Mouse (Mus musculus): ENCODE data around the gene Ascc1.

Ascc1 gene

GRCm38 (mm10) chr10:60023751-60024150 lies 21.1 kb downstream of the Ascc1 start:
- no peak for DNase-seq

- no peak for DNase-seq
Observed at GRCm38 (mm10) chr10:60026759-60027395, 24.3 kb downstream of the Ascc1 start.

GRCm38 (mm10) chr10:60027619-60028084 lies 25.0 kb downstream of the Ascc1 start:
- DNase-seq, result no peak

GRCm38 (mm10) chr10:60028181-60028580 lies 25.6 kb downstream of the Ascc1 start:
- no peak for DNase-seq

- DNase-seq, result no peak
Observed at GRCm38 (mm10) chr10:60028979-60029378, 26.4 kb downstream of the Ascc1 start.

- no peak for DNase-seq
Observed at GRCm38 (mm10) chr10:60029387-60029786, 26.8 kb downstream of the Ascc1 start.

GRCm38 (mm10) chr10:60031562-60031961 lies 29.0 kb downstream of the Ascc1 start:
- no peak for DNase-seq

- no peak for DNase-seq
Observed at GRCm38 (mm10) chr10:60031985-60032384, 29.4 kb downstream of the Ascc1 start.

- DNase-seq, result no peak
Observed at GRCm38 (mm10) chr10:60032622-60033021, 30.0 kb downstream of the Ascc1 start.

GRCm38 (mm10) chr10:60033064-60033463 lies 30.5 kb downstream of the Ascc1 start:
- DNase-seq, result no peak

- no peak for DNase-seq
Observed at GRCm38 (mm10) chr10:60034621-60035020, 32.0 kb downstream of the Ascc1 start.

GRCm38 (mm10) chr10:60035744-60036143 lies 33.1 kb downstream of the Ascc1 start:
- DNase-seq, result no peak

GRCm38 (mm10) chr10:60042350-60042922 lies 39.8 kb downstream of the Ascc1 start:
- no peak for DNase-seq

- DNase-seq, result no peak
Observed at GRCm38 (mm10) chr10:60046696-60047095, 44.1 kb downstream of the Ascc1 start.

GRCm38 (mm10) chr10:60050581-60050980 lies 48.0 kb downstream of the Ascc1 start:
- no peak for DNase-seq

- no peak for DNase-seq
Observed at GRCm38 (mm10) chr10:60053073-60053472, 50.5 kb downstream of the Ascc1 start.

GRCm38 (mm10) chr10:60062173-60062572 lies 59.6 kb downstream of the Ascc1 start:
- no peak for DNase-seq

GRCm38 (mm10) chr10:60062931-60063330 lies 60.3 kb downstream of the Ascc1 start:
- DNase-seq, result no peak

- DNase-seq, result no peak
Observed at GRCm38 (mm10) chr10:60066524-60066923, 63.9 kb downstream of the Ascc1 start.

GRCm38 (mm10) chr10:60075159-60075558 lies 72.6 kb downstream of the Ascc1 start:
- DNase-seq, result no peak

- no peak for DNase-seq
Observed at GRCm38 (mm10) chr10:60077226-60077625, 74.6 kb downstream of the Ascc1 start.

- no peak for DNase-seq
Observed at GRCm38 (mm10) chr10:60077736-60078560, 75.3 kb downstream of the Ascc1 start.

GRCm38 (mm10) chr10:60078561-60078917 lies 75.9 kb downstream of the Ascc1 start:
- no peak for DNase-seq

- DNase-seq, result no peak
Observed at GRCm38 (mm10) chr10:60080171-60080570, 77.6 kb downstream of the Ascc1 start.

Measured in right cerebral cortex, postnatal 25 days (tissue).